Mouse (Mus musculus) gastrocnemius, adult 8-10 months (tissue): ENCODE measurements around the gene F3. TPM values are rescaled to one million over a fixed set of nuclear protein-coding genes. Genes with fewer than 3 reads are reported as not detected.
A peak's percentile ranks its signal among the peaks of the same experiment; 100 is the strongest.

Experiments
- DNase-seq, 2 experiments: peaks; one replicate each; pipeline ENCODE4 v3.0.0; 2022; ENCODE audit warnings: low spot score in 2 of 2
- total RNA-seq, 4 experiments: library from RNA; stranded (reverse); gene quantifications; 2 replicates each; pipeline ENCODE4 v1.2.4; 2022

The F3 gene
- total RNA-seq, 4 experiments from 2014 or later = 2.9 to 4.3 (median 3.6) TPM

- DNase-seq = no peak
These were observed 16.2 kb upstream of the F3 start for GRCm38 (mm10) chr3:121707106-121707505.

- DNase-seq = no peak
These were observed 12.3 kb upstream of the F3 start for GRCm38 (mm10) chr3:121710894-121711531.

- DNase-seq = no peak
These were observed 11.1 kb upstream of the F3 start for GRCm38 (mm10) chr3:121712222-121712621.

- DNase-seq = no peak
These were observed 10.1 kb upstream of the F3 start for GRCm38 (mm10) chr3:121713151-121713701.

- DNase-seq = no peak
These were observed 9.5 kb upstream of the F3 start for GRCm38 (mm10) chr3:121713816-121714215.

GRCm38 (mm10) chr3:121714461-121714860 lies 8.9 kb upstream of the F3 start:
- DNase-seq = no peak

GRCm38 (mm10) chr3:121715336-121715735 lies 8.0 kb upstream of the F3 start:
- no peak for DNase-seq

GRCm38 (mm10) chr3:121715741-121716459 lies 7.4 kb upstream of the F3 start:
- no peak for DNase-seq

GRCm38 (mm10) chr3:121716480-121716879 lies 6.9 kb upstream of the F3 start:
- no peak for DNase-seq

- DNase-seq = no peak
These were observed 4.7 kb upstream of the F3 start for GRCm38 (mm10) chr3:121718679-121719078.

GRCm38 (mm10) chr3:121719701-121720100 lies 3.6 kb upstream of the F3 start:
- DNase-seq = no peak

GRCm38 (mm10) chr3:121720801-121721690 lies 2.3 kb upstream of the F3 start:
- DNase-seq = no peak

GRCm38 (mm10) chr3:121721691-121722070 lies 1.7 kb upstream of the F3 start:
- DNase-seq = no peak

- DNase-seq = no peak
These were observed 709 bp downstream of the F3 start for GRCm38 (mm10) chr3:121723968-121724524.

GRCm38 (mm10) chr3:121724553-121724952 lies 1.2 kb downstream of the F3 start:
- no peak for DNase-seq

- DNase-seq = no peak
These were observed 2.3 kb downstream of the F3 start for GRCm38 (mm10) chr3:121725651-121726050.

- DNase-seq = no peak
These were observed 6.3 kb downstream of the F3 start for GRCm38 (mm10) chr3:121729678-121730077.

- no peak for DNase-seq
These were observed 12.2 kb downstream of the F3 start for GRCm38 (mm10) chr3:121735542-121735941.

GRCm38 (mm10) chr3:121736025-121736744 lies 12.8 kb downstream of the F3 start:
- peak; percentile 64 to 71 for DNase-seq

- DNase-seq = no peak
These were observed 14.1 kb downstream of the F3 start for GRCm38 (mm10) chr3:121737453-121737852.

- DNase-seq = no peak
These were observed 14.6 kb downstream of the F3 start for GRCm38 (mm10) chr3:121737901-121738300.
